Mouse (Mus musculus): ENCODE results near the gene Vps51.

DNA sequence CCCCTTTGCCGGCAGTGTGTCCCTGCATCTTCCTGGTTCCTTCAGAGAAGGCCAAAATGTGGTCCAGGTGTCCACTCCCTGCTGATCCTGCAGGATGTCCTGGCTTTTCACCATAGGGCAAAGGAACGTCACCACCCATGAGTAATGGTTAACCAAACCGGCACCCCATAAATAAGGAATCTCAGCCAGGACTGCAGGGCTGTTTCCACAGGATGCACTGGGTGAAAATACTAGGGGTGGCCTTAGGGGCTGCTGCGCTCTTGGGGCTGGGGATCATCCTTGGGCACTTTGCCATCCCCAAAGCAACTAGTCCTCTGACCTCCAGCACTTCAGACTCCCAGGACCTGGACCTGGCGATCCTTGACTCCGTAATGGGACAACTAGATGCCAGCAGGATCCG, 28.6 kb upstream of the Vps51 start, which contains the start of gene Naaladl1:
- TF ChIP-seq CTCF (IDR thresholded peaks at IDR 0.05; ENCODE audit: low read depth, low read length) (no peak), POLR2A (IDR thresholded peaks at IDR 0.05; ENCODE audit: extremely low read depth, insufficient read depth, low read length) (no peak)

Measured in liver, adult 2 months (tissue).